Mouse (Mus musculus): ENCODE data around the gene Msln. TPM values are rescaled to one million over a fixed set of nuclear protein-coding genes. Genes with fewer than 3 reads are reported as not detected.

Msln gene
- polyA plus RNA-seq, 1 experiment from 2014 or later, result 1.8 TPM

- Histone ChIP-seq H3K9me3 (ENCODE audit: low read depth, low read length) (no peaks in the 10 kb centered on the region), H3K9ac (no peak overlapping the region), H3K36me3 (ENCODE audit: insufficient read depth) (peaks cover 17% of the 10 kb centered on the region; the same call in 1 of the 2 replicates), H3K27ac (ENCODE audit: low read depth) (peak overlapping the region; percentile 27; the same call in 1 of the 2 replicates), H3K4me2 (peak overlapping the region; percentile 1; the same call in 1 of the 2 replicates), H3K4me1 (ENCODE audit: insufficient read depth) (peaks cover 14% of the 10 kb centered on the region), H3K4me3 (ENCODE audit: low read depth, low read length) (no peak overlapping the region), H3K27me3 (ENCODE audit: insufficient read depth, low read length) (no peaks in the 10 kb centered on the region)
- no peak for TF ChIP-seq CTCF (IDR thresholded peaks at IDR 0.05; ENCODE audit: low read depth)
- ATAC-seq (ENCODE audit: insufficient read depth), result no peak
- no peak for DNase-seq
- 70% methylated on average over 13 of the region's 13 CpGs for WGBS
Measured at GRCm38 (mm10) chr17:25794197-25794596, 40.0 kb upstream of the Msln start.

- Histone ChIP-seq H3K4me1 (ENCODE audit: insufficient read depth) (peaks cover 14% of the 10 kb centered on the region), H3K9ac (peak within 1 kb of the TSS; percentile 71), H3K36me3 (ENCODE audit: insufficient read depth) (peaks cover 31% of the 10 kb centered on the region), H3K4me3 (ENCODE audit: low read depth, low read length) (peak within 1 kb of the TSS; percentile 74), H3K27me3 (ENCODE audit: insufficient read depth, low read length) (no peaks in the 10 kb centered on the region), H3K27ac (ENCODE audit: low read depth) (peak within 1 kb of the TSS; percentile 94), H3K9me3 (ENCODE audit: low read depth, low read length) (no peaks in the 10 kb centered on the region), H3K4me2 (peak within 1 kb of the TSS; percentile 67)
- TF ChIP-seq CTCF (IDR thresholded peaks at IDR 0.05; ENCODE audit: low read depth), result no peak
- under 1% methylated on average over 14 of the region's 14 CpGs for WGBS
- ATAC-seq (ENCODE audit: insufficient read depth), result peak; percentile 81
- peak; percentile 96 for DNase-seq
Measured at GRCm38 (mm10) chr17:25792615-25793014, 38.4 kb upstream of the Msln start, which contains the start of gene Fam173a. Gene Fam173a, minus strand, starts transcription at chr17:25792901.

- no peak for TF ChIP-seq CTCF (IDR thresholded peaks at IDR 0.05; ENCODE audit: low read depth)
- no peaks in the 10 kb centered on the region for H3K9me3 ChIP-seq (ENCODE audit: low read depth, low read length)
- H3K4me3 ChIP-seq (ENCODE audit: low read depth, low read length), result peak overlapping the region; percentile 74
- H3K27ac ChIP-seq (ENCODE audit: low read depth), result peak overlapping the region; percentile 94
- ATAC-seq (ENCODE audit: insufficient read depth), result peak; percentile 68
- peak; percentile 94 for DNase-seq
- H3K9ac ChIP-seq, result peak overlapping the region; percentile 71
- peak overlapping the region; percentile 67 for H3K4me2 ChIP-seq
- H3K27me3 ChIP-seq (ENCODE audit: insufficient read depth, low read length), result no peaks in the 10 kb centered on the region
- H3K4me1 ChIP-seq (ENCODE audit: insufficient read depth), result peaks cover 14% of the 10 kb centered on the region
- H3K36me3 ChIP-seq (ENCODE audit: insufficient read depth), result peaks cover 34% of the 10 kb centered on the region
- WGBS, result under 1% methylated on average over 45 of the region's 45 CpGs
Measured at GRCm38 (mm10) chr17:25791843-25792527, 37.8 kb upstream of the Msln start.

GRCm38 (mm10) chr17:25791320-25791842 is 37.2 kb upstream of the Msln start:
- 24% methylated on average over 19 of the region's 19 CpGs for WGBS
- peak overlapping the region; percentile 94 for H3K27ac ChIP-seq (ENCODE audit: low read depth)
- peak overlapping the region; percentile 74 for H3K4me3 ChIP-seq (ENCODE audit: low read depth, low read length)
- H3K27me3 ChIP-seq (ENCODE audit: insufficient read depth, low read length), result no peaks in the 10 kb centered on the region
- H3K4me1 ChIP-seq (ENCODE audit: insufficient read depth), result peaks cover 14% of the 10 kb centered on the region
- peak overlapping the region; percentile 67 for H3K4me2 ChIP-seq
- H3K9ac ChIP-seq, result peak overlapping the region; percentile 71
- H3K36me3 ChIP-seq (ENCODE audit: insufficient read depth), result peaks cover 36% of the 10 kb centered on the region
- H3K9me3 ChIP-seq (ENCODE audit: low read depth, low read length), result no peaks in the 10 kb centered on the region
- peak; percentile 43 for TF ChIP-seq CTCF (IDR thresholded peaks at IDR 0.05; ENCODE audit: low read depth)
- ATAC-seq (ENCODE audit: insufficient read depth) (no peak; the same call in 1 of the 2 replicates), DNase-seq (peak; percentile 77)

GRCm38 (mm10) chr17:25786781-25787504 is 32.8 kb upstream of the Msln start:
- no peak overlapping the region for H3K4me3 ChIP-seq (ENCODE audit: low read depth, low read length)
- no peak for TF ChIP-seq CTCF (IDR thresholded peaks at IDR 0.05; ENCODE audit: low read depth)
- H3K9ac ChIP-seq, result no peak overlapping the region
- H3K36me3 ChIP-seq (ENCODE audit: insufficient read depth), result peaks cover 49% of the 10 kb centered on the region
- no peaks in the 10 kb centered on the region for H3K27me3 ChIP-seq (ENCODE audit: insufficient read depth, low read length)
- H3K4me2 ChIP-seq, result no peak overlapping the region
- 92% methylated on average over 9 of the region's 9 CpGs for WGBS
- no peak overlapping the region for H3K27ac ChIP-seq (ENCODE audit: low read depth)
- peaks cover 9% of the 10 kb centered on the region for H3K4me1 ChIP-seq (ENCODE audit: insufficient read depth)
- H3K9me3 ChIP-seq (ENCODE audit: low read depth, low read length), result no peaks in the 10 kb centered on the region
- DNase-seq, result no peak
- ATAC-seq (ENCODE audit: insufficient read depth), result no peak

GRCm38 (mm10) chr17:25786280-25786679 is 32.1 kb upstream of the Msln start, which contains the start of gene Ccdc78:
Gene Ccdc78, plus strand, starts transcription at chr17:25786580.
- ATAC-seq (ENCODE audit: insufficient read depth) (no peak), DNase-seq (no peak)
- peak within 1 kb of the TSS; percentile 86 for H3K4me2 ChIP-seq
- peak within 1 kb of the TSS; percentile 75 for H3K9ac ChIP-seq
- TF ChIP-seq CTCF (IDR thresholded peaks at IDR 0.05; ENCODE audit: low read depth), result no peak
- H3K27me3 ChIP-seq (ENCODE audit: insufficient read depth, low read length), result no peaks in the 10 kb centered on the region
- 76% methylated on average over 3 of the region's 3 CpGs for WGBS
- peaks cover 55% of the 10 kb centered on the region for H3K36me3 ChIP-seq (ENCODE audit: insufficient read depth)
- peak within 1 kb of the TSS; percentile 80 for H3K27ac ChIP-seq (ENCODE audit: low read depth)
- peak within 1 kb of the TSS; percentile 64 for H3K4me3 ChIP-seq (ENCODE audit: low read depth, low read length)
- peaks cover 9% of the 10 kb centered on the region for H3K4me1 ChIP-seq (ENCODE audit: insufficient read depth)
- H3K9me3 ChIP-seq (ENCODE audit: low read depth, low read length), result no peaks in the 10 kb centered on the region
